Mouse (Mus musculus) thymus, postnatal 4 days (tissue): Measurements from ENCODE around the gene Gga2.

ENCODE experiments used
- DNase-seq: peaks from one replicate; pipeline ENCODE4 v3.0.0; 2021

The Gga2 gene

DNA sequence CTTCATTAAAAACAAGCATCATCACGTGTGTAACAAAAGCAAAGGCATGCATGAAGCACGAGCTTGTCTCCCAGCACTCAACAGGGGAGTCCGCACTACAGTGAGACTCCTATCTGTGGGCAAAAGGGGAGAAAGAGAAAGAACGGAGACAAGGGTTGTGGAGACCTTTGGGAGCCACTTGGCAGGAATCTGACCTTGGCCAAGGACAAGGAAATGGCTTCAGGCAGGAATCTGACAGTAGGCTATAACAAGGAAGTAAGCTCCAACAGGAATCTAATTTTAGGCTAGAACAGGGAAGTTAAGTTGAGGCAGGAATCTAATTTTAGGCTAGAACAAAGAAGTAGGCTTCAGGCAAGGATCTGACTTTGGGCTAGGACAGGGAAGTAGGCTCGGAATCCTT is 25.1 kb downstream of the Gga2 start:
- DNase-seq, result no peak

DNA sequence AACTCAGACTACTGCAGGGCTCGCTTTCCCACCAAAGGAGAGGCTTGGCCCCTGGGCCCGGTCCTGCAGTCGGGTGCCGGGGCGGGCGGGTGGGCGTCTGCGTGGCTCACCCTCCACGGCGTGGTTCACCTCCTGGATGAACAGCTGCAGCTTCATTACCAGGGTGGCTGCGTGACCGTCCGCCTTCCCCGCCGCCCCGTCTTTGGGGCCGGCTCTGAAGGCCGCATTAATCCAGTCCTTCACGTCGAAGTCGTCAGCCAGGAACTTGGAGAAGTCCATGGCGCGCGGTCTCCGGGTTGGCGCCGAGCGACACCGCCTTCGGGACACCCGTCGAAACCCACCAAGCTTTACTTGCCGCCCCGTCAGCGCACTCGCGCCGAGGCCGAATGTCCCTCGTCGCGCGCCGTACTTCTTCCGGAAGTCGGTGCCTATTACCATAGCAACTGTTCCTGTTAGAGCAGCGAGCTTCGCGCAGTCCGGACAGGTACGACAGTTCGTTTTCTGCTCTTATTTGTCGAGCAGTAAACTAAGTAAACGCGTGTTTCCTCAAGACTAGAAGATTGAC is 39.6 kb downstream of the Gga2 start, which contains the start of gene Cog7:
TSS of gene Cog7 (minus strand) at position 405 of the 565 bp plus-strand sequence.
- DNase-seq, result peak; percentile 97

DNA sequence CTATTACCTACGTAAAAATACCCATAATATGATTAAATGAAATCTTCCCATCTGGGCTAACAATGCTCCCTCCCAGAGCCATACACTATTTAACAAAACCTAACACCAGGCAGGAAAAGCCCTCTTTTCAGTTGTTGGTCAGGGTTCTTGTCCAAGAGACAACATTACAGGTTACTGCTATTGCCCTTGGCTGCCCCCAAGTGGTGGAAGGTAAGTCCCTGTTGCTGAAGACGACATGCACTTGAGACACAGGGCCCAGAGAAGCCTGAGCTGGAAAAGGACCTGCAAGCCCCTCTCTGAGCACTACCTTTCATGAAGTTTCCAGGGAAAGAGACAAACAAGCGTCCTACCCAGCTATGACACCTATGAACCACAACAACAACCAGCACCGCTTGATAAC is 46.0 kb downstream of the Gga2 start:
- peak; percentile 87 for DNase-seq

DNA sequence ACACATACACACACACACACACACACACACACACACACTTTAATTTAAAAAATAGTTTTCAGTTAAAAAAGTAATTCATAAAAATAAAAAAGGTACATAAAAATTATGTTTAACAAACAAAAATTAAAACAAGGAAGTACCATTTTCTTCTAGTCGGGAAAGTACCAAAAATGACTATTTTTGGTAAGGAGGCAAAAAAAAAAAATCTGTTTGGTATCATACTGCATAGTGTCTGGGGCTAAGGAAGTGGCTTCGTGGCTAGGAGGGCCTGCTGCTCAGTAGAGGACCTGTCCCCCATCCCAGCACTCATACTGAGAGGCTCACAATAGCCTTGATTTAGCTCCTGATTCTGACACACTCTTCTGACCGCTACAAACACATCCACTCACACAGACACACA is 49.3 kb downstream of the Gga2 start:
- DNase-seq, result no peak

DNA sequence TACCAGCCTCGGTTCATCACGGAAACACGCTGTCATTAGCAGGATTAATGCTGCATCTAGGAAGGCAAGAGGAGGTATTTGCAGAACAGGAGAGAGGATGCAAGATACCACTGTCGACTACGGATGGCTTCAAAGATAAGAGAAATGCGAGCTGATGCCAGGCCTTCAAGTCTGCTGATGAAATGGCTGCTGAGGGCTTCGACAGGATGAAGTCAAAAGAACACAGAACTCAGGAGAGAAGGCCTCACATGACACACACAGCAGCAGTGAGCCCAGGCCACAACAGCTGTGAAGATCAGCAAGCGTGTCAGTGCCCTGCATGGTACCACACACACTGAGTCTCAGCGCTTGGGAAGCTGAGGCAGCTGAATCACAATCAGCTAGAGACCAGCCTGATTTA is 50.8 kb downstream of the Gga2 start:
- no peak for DNase-seq

DNA sequence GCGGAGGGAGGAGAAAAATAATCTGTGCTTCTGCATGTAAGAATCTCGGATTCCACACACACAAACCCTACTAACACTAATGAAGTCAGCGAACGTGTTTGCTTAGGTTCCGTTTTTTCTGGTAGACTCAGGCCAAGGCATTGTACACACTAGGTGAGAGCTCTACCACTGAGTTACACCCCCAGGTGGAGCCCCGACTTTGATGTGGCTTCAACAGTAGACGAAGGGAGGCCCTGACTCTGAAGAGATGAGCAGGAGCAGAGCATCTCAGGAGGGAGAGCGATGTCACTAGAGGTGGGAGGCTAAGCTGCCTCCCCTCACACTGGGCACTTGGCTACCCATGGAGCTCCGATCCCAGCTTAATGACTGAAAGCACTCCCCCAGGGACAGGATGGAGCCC is 52.2 kb downstream of the Gga2 start:
- peak; percentile 63 for DNase-seq

DNA sequence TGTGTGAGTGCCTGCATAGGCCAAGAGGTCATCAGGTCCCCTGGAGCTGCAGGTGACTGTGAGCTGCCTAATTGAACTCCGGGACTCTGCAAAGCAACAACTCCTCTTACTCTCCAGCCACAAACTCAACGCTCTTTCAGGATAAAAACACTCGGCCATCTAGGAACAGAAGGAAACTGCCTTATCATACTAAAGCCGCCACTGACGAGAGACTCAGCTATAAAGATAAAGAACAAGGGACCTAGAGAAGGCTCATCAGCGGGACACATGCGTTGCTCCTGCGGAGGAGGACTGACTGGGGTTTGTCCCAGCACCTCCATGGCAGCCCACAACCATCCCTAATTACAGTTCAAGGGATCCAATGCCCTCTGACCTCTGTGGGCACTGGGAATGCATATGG is 52.8 kb downstream of the Gga2 start:
- DNase-seq, result no peak

DNA sequence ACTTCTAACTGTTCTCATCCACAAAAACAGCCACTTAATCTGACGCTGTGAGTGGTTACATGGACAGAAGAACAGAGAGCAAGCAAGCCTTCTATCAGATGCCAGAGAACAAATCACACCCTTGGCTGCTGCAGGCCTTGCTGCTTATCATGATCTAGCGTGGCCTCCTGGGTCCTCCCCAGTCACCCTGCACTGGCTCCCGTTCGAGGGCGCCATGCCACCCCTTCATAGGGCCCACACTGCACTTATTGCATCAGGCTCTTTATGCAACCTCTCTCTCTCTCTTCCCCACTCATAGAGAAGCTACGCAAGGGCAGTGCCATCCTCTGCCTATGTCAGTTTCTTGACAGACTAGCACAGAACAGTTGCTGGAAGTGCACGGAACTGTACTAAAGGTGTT is 54.9 kb downstream of the Gga2 start:
- DNase-seq, result no peak

DNA sequence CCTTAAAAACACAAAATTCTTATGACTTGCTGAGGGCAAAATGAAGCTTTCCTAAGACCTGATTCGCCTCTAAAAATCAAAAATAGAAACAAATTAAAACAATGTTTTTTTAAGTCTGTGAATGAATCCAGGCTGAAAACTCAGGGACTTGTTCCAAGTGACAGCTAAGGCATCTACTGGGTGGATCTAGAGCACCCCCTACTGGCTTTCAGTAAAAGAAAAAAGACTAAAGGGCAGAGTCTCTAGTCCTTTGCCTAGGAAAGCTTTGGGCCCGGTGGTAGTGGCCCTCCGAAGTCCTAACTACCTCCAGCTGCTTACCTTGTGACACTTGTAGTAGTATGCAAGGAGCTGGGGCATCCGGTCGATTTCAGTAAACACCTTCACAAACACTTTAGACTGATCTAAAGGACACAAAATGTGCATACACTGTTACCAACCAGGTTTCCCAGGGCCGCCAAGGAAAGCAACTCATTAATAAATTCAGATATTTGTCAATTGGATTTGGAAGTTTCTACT is 57.1 kb downstream of the Gga2 start:
- DNase-seq, result peak; percentile 37

DNA sequence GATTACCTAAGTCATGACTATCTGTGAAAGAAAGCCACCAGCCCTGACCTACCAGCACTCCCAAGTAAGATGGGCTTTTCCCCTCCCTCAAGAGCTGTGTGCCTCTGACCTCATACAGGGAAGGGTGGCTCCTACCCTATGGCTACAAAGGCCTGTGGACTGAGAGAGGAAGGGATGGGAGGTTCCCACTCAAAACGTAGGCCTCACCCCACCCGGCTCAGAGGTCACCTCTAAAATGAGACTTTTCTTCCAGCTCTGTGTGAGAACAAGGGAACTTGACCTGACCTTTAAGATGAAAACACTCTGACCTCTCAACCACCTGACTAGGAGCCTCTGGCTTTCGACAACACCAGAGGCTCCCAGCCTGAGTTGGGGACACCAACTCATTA is 58.5 kb downstream of the Gga2 start:
- DNase-seq, result no peak

DNA sequence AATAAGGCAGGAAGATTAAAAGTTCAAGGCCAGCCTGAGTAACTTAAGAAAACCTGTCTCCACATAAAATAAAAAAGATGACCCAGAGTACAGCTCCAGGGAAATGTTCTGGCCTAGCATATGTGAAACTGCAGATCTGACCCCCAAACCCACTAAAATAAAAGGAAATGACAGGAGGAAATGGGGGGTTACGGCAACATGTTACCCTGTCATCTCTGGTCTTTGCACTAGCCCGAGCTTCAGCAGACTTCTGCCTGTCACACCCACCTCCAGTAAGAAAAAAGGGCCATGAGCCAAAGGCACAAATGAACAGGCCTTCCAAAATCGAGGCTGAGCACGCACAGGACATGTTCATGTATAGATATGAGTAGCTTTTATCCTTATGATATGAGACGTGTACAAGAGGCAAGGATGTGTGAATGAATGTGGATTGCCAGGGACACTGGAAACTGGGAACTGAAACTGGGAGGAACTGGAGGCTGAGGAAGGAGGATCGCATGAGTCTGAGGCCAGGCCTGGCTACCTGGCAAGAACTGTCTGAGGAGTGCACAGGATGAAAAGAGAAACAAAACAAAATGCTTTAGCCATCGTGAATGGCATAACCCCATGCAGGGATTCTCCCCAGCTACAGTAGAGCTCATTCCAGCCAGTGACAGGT is 59.0 kb downstream of the Gga2 start:
- DNase-seq, result no peak

DNA sequence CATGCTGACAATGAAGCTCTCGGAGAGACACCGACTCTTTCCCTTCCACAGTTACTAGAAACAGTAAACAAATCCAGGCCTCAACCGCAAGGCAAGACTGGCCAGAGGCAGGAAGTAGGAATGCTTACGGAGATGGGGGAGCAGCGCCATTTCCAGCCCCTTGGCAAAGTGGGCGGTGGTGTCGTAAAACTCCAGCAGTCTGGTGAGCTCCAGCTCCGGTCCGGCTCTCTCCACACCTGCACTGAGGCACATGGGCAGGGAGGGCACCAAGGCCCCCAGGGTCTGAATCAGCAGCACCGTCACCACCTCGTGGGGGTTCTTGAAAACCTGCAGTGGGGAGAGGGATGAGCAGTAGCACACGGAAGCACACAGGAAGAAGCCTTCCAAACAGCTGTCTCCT is 65.2 kb downstream of the Gga2 start:
- no peak for DNase-seq

DNA sequence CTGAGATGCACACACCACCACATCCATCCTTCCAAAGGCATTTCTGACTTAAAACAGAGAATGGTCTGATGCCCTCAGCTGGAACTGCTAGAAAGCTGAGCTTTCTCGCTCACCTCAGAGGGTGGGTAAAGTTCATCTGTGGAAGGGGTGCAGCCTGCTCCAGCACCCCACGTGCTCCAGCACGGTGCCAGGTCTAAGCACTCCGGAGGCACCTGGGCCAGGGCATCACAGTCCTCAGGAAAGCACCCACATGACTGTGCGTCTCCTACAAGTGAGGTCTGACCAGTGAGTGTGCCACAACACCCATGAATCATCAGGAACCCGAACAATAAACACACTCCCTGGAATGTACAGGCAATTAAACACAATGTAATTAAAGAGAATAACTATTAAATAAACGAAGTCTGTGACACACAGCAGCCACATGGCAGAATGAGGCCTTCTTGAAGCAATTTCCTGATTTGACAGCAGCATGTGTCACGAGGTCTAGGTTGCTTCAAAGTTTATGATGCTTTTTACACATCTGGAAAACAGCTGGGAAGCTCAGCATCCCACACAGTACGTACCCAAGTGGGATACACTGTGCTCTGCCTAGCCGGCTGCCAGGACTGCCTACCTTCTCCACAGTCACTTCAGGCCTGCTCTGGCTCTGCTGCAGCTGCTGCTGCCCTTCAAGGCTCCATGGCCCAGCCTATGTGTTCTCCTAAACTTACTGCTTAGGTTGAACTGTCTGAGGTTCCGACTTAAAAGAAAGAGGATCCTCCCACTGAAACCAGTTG is 65.9 kb downstream of the Gga2 start:
- no peak for DNase-seq

DNA sequence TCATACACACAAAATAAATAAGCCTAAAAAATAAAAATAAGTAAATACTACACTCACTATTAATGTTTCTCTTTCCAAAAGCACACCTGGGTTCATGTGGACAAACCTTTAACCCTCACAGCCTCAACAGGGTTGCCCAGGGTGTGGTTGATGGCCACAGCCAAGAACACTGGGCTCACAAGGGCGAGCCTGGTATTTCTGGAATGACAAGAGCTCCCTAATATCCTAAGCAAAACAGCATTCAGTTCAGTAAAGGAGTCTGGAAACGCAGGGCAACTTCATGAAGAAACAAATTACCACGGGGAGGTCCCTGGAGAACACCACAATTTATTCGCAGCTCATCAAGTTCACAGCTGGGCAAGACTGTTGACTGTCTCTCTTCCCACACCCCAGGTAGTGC is 73.5 kb downstream of the Gga2 start:
- no peak for DNase-seq

DNA sequence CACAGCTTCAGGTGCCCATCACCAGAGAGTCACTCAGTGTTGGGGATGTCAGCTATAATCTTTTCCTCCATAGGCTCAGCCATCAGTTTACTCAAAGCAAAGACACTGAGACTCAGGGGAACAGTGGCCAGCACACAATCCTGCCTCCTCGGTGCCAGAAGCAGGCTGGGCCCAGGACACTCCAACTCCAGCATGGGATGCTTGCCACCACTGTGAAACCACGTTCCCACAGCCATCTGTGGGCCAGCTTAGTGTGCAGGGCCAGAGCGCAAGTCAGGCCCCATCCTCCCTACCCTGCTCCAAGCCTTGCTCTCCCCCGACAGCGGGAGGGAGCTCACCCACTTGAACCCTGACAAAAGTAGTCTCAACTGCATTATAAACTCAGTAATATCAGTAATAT is 74.8 kb downstream of the Gga2 start:
- no peak for DNase-seq

DNA sequence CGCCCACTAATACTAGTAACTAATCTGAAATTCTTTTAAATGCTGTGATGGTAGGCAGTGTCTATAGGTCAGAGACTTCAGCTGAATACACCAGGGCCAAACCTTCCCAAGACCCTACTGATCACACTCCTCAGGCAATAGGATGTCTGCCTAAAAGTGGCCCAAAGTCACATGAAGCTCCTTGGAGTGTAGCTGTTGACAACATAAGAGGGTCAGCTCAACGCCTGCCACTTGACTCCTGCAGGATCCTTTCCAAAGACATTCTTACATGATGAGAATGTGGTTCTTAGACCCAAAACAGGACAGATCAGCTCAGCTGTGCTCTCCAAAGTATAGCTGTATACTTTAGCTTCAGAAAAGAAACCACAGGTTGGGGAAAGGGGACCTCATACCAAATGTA is 78.7 kb downstream of the Gga2 start:
- DNase-seq, result no peak

DNA sequence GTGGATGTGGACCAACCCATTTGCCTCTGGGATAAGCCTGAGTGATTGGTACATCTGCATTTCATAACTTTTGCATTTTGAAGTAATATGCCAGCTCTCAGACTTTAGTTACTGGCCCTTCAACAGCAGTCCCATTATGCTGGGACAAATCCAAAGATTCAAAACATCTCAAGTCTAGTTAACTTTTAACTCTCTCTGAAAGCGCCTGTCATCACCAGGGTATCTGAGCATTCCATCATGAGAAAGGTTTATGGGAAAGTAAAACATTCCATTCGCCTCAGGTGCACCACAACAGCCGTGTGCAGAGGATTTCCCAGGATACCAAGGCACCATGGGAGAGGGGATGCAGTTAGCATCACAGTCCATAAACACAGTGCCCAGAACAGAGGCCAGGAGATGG is 79.4 kb downstream of the Gga2 start:
- no peak for DNase-seq

DNA sequence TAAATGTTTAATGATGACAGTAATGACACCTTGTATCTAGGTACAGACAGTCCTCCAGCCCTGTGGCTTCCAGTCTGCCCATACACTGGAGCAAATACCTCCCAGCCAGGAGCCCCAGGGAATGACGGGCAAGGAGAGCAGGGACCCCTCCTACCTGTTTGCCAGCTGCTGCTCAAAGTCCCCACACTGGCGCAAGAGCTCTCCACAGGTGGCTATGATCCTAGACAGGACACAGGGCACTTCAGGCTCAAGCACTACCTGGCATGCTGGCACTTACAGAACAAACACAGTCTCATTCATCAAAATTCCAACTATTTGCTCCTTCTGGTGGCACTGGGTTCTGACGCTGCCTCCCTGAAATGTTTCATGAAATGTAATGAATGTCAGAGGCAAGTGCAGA is 80.0 kb downstream of the Gga2 start:
- no peak for DNase-seq

DNA sequence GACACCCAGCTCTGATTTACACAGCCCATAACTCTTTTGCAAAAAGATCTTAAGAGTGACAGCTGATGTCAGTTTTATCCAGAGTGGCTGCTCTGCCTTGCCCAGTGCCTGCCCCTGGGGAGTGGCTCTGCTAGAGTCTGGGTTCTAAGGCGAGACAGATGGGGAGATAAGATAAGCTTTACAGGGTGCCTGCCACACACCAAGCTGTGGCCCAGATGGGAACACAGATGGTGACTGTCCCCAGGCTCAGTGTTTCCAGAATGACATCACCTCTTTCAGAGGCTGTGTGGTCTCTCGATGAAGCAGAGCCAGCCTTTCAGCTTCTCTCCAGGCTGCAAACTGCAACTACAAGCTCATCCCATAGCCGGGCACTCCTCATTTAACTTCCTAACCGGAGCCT is 81.3 kb downstream of the Gga2 start:
- DNase-seq, result no peak

DNA sequence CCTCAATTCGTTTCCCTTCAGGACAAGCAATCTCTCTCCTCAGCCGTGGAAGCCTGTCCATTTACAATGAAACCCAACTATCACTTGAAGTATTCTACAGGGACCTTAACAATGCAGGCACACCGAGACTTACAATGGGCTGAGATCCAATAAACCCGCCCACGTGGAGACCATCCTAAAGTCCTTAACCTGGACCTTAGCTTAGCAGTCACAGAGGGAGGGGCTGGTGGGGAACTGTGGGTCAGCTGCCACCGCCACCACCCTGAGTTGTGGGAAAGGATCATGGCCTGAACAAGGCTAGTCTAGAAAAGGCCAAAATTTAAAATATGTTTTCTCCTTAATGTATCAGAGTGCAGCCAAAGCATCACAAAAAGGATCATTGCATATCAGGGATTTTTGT is 81.8 kb downstream of the Gga2 start:
- no peak for DNase-seq

DNA sequence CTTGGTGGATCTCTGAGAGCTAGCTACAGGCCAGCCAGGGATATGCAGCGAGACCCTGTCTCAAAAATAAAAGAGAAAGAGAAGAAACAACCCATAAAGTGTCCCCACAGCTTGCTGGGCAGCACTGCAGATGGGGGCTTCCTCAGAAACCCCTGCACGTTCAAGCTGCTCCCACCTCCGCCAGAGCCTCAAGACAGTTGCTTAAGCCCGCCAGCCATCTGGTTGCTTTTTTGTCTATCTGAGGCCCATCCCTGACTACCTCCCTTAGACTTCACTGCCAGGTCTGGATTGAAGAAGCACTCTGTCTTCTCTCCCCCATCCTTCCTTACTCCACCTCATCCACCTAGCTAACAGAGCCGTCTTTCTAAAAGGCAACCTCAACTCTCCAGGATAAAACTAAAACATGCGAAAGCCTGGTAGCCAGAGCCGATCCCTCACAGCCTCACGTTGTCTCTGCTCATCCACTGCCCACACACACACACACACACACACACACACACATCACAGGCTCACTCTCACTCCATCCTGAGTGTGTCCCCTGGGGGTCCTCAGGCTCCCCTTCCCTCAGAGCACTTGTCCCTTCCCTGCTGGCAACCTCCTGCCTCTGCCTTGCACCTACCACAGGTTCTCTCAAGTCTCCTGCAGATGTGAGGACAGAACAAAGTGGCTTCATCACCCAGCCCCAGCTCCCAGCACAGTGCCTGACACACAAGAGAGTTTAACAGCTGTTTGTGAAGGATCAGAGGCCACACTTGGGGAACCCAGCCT is 82.7 kb downstream of the Gga2 start:
- DNase-seq, result no peak

DNA sequence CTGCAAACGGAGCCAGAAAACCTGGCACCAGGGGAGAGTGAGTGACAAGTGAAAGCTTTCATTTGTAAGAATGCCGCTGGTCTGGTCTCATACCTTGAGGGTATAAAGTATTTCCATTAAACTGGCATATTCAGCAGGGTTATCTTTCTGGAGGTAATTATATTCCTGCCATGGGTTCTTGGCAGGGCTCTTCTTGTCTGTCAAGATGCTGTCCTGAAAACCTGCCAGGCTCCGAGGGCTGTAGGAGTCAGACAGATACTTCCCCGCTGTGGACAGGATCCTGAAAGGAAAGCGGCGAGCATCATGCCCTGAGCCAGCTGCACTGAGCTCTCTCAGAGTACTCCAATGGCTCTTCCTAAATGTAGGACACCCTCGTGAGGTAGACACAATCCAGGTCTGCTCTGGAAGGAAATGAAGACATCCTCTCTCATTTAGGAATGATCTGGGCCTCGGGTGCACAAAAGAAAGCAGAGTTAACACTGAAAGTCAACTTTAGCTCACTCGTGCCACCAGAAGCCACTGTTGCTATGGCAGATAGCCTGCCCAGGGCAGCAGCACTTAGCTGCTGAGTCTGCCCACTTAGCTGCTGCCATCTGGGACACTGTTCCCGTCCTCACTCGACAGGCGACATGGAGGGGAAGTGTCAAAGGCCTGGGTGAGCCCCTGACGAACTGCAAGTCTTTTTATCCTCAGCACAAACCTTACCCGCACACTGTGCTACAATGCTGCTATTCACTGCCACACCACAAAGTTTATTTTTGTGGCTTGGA is 84.0 kb downstream of the Gga2 start:
- DNase-seq, result no peak
